Mouse (Mus musculus): Measurements from ENCODE around the gene Coq8a.

GRCm38 (mm10) chr1:180185877-180186276 lies 13.5 kb downstream of the Coq8a start:
- TF ChIP-seq POLR2A (IDR thresholded peaks at IDR 0.05; ENCODE audit: low read depth, low read length) (no peak), CTCF (conservative IDR thresholded peaks at IDR 0.05; ENCODE audit: insufficient read depth, insufficient read length, low read depth, low read length) (no peak)
